In the genomic region with DNA sequence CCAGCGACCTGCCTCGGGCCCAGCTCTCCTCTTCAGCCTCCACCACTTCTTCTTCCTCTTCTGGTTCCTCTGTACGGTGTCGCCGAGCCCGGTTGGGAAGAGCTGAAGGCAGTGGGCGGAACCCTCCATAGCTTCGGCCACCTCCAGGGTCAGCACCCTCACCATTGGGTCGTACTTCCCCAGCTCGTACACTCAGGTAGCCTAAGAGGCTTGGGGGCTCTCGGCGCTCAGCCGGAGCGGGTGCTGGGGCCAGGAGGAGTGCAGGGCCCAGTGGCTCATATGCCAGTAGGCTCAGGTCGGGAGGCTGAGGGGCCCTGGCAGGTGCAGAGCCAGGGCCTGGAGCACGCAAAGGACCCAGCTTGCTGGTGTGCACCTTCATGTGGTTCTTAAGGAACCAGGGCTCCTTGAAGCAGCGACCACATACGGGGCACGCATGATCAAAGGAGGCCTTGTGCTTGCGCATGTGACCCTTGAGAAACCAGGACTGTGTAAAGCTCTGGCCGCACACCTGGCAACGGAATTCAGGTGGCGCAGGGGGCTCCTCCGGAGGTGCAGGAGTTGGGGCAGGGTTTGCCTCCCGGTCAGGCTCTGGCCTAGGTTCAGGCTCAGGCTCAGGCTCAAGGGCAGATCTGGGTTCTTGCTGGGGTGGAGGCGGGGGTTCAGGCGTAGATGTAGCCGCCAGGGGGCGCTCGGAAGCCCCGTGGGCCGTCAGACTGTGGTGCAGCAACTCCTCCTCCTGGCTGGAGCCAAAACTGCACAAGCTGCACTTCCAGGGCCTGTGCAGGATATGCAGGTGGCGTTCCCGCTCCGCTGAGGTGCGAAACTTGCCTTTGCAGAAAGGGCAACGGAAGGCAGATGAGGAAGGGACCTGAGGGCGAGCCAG, we compare ENCODE assay signal across 8 mouse cellular contexts. TPM values are rescaled to one million over a fixed set of nuclear protein-coding genes. Genes with fewer than 3 reads are reported as not detected.
A peak's percentile ranks its signal among the peaks of the same experiment; 100 is the strongest.
DNase-seq lines count a peak whose midpoint lies in the region; ATAC-seq lines count a peak whose summit lies in the region.

No protein-coding gene starts in this region.

- peak; percentile 90 for DNase-seq in T-cell, adult 2 months (ENCODE audit: low spot score)
- peak; percentile 95 to 97 for DNase-seq in cerebellum, postnatal 36 days
- DNase-seq in frontal cortex, postnatal 36 days (ENCODE audit: low spot score in 2 of 2) = peak; percentile 89 to 93
- peak; percentile 90 for DNase-seq in hindbrain, embryonic 14.5 days (ENCODE audit: low spot score)
- DNase-seq in left cerebral cortex, adult 18-20 months (ENCODE audit: low spot score in 2 of 2) = peak; percentile 90 to 95
- DNase-seq in lung, postnatal 4 days = peak; percentile 89 to 93
- peak; percentile 83 for DNase-seq in retina, postnatal 7 days (ENCODE audit: low read depth, low spot score)
- DNase-seq in thymus, postnatal 4 days = peak; percentile 98

- H3K9me3 ChIP-seq in hindbrain, embryonic 14.5 days (ENCODE audit: control insufficient read depth, low read length) = no peaks in the 10 kb centered on the region

- peak overlapping the region; percentile 56 for H3K4me2 ChIP-seq in hindbrain, embryonic 14.5 days (replicated peaks)

- H3K9ac ChIP-seq in hindbrain, embryonic 14.5 days = peak overlapping the region; percentile 57; the same call in 1 of the 2 replicates

- H3K4me1 ChIP-seq in hindbrain, embryonic 14.5 days (replicated peaks; ENCODE audit: control insufficient read depth, insufficient read depth, low read length) = peaks cover 68% of the 10 kb centered on the region

- WGBS in hindbrain, embryonic 14.5 days = 53% methylated on average over 38 of the region's 38 CpGs

- ATAC-seq in hindbrain, embryonic 14.5 days (ENCODE audit: low FRiP score) = peak; percentile 32

- peak overlapping the region; percentile 17; the same call in 1 of the 2 replicates for H3K4me3 ChIP-seq in hindbrain, embryonic 14.5 days (replicated peaks; ENCODE audit: low read length)

- peaks cover 46% of the 10 kb centered on the region for H3K36me3 ChIP-seq in hindbrain, embryonic 14.5 days (replicated peaks; ENCODE audit: control insufficient read depth, insufficient read depth)

- H3K27me3 ChIP-seq in hindbrain, embryonic 14.5 days (ENCODE audit: control insufficient read depth, insufficient read depth, low read length) = no peaks in the 10 kb centered on the region

- peak overlapping the region; percentile 51 for H3K27ac ChIP-seq in hindbrain, embryonic 14.5 days

RNA-seq across cellular contexts. Expression of gene Tmem253, which starts 6.9 kb away (rescaled TPM):
- polyA plus RNA-seq in hindbrain, embryonic 14.5 days (2014; fragmentation: Nextera tagmentation; extraction: Ambion mirVana) = 0.29 and 0.37 TPM in 2 replicates
- under 1 TPM; 0.28 to 0.56 TPM for total RNA-seq in left cerebral cortex, adult 18-20 months (2021)

RNA-seq across cellular contexts. Expression of gene Zfp219, which starts 12.0 kb away (rescaled TPM):
- 26.4 and 28.7 TPM in 2 replicates for polyA plus RNA-seq in hindbrain, embryonic 14.5 days (2014; fragmentation: Nextera tagmentation; extraction: Ambion mirVana)
- 10 to 100 TPM; 40.6 to 41.3 TPM for total RNA-seq in left cerebral cortex, adult 18-20 months (2021)

RNA-seq across cellular contexts. Expression of gene Arhgef40, which starts 24.0 kb away (rescaled TPM):
- 67.2 and 68.8 TPM in 2 replicates for polyA plus RNA-seq in hindbrain, embryonic 14.5 days (2014; fragmentation: Nextera tagmentation; extraction: Ambion mirVana)
- 10 to 100 TPM; 23.4 to 28.6 TPM for total RNA-seq in left cerebral cortex, adult 18-20 months (2021)

RNA-seq across cellular contexts. Expression of gene Olfr221, which starts 33.7 kb away (rescaled TPM):
- polyA plus RNA-seq in hindbrain, embryonic 14.5 days (2014; fragmentation: Nextera tagmentation; extraction: Ambion mirVana) = not detected in 2 replicates
- total RNA-seq in left cerebral cortex, adult 18-20 months (2021) = not detected

Comparison
In these comparisons a context has a peak if more than half of its experiments do, and no peak if none do; other contexts are left out.
1. Peak in every context shown above with its lines: DNase-seq, ATAC-seq, H3K4me3 ChIP-seq and H3K27ac ChIP-seq.